Mouse (Mus musculus) layer of hippocampus, adult 8-10 months (tissue): ENCODE results near the gene Ptbp2. TPM values are rescaled to one million over a fixed set of nuclear protein-coding genes. Genes with fewer than 3 reads are reported as not detected.
A peak's percentile ranks its signal among the peaks of the same experiment; 100 is the strongest.

ENCODE experiments used
- DNase-seq, 2 experiments: peaks; one replicate each; pipeline ENCODE4 v3.0.0; 2022; ENCODE audit warnings: low spot score in 2 of 2
- total RNA-seq, 4 experiments: library from RNA; stranded (reverse); gene quantifications; 2 replicates each; pipeline ENCODE4 v1.2.4; 2022

Ptbp2 gene
- 100 to 1,000 TPM; 111 to 143 (median 116) TPM for total RNA-seq

- DNase-seq: no peak
Observed at GRCm38 (mm10) chr3:119784366-119784765, at the start of gene Ptbp2. Gene Ptbp2 (minus strand): TSS chr3:119784466.

GRCm38 (mm10) chr3:119814678-119815077, 30.4 kb upstream of the Ptbp2 start:
- DNase-seq: no peak

GRCm38 (mm10) chr3:119806123-119806522, 21.9 kb upstream of the Ptbp2 start:
- no peak for DNase-seq

- no peak for DNase-seq
Observed at GRCm38 (mm10) chr3:119794677-119795365, 10.6 kb upstream of the Ptbp2 start.

GRCm38 (mm10) chr3:119782946-119783701, 1.1 kb downstream of the Ptbp2 start:
- DNase-seq: peak; percentile 72 to 86

- peak; percentile 28 to 36 for DNase-seq
Observed at GRCm38 (mm10) chr3:119782022-119782945, 2.0 kb downstream of the Ptbp2 start.

GRCm38 (mm10) chr3:119780876-119781275, 3.4 kb downstream of the Ptbp2 start:
- no peak for DNase-seq

- DNase-seq: no peak
Observed at GRCm38 (mm10) chr3:119779261-119779660, 5.0 kb downstream of the Ptbp2 start.

- no peak for DNase-seq
Observed at GRCm38 (mm10) chr3:119778431-119778830, 5.8 kb downstream of the Ptbp2 start.

- no peak for DNase-seq
Observed at GRCm38 (mm10) chr3:119776129-119776528, 8.1 kb downstream of the Ptbp2 start.

GRCm38 (mm10) chr3:119772789-119773188, 11.5 kb downstream of the Ptbp2 start:
- no peak for DNase-seq

GRCm38 (mm10) chr3:119763772-119764171, 20.5 kb downstream of the Ptbp2 start:
- no peak for DNase-seq

GRCm38 (mm10) chr3:119761732-119762131, 22.5 kb downstream of the Ptbp2 start:
- no peak for DNase-seq

- no peak for DNase-seq
Observed at GRCm38 (mm10) chr3:119753791-119754190, 30.5 kb downstream of the Ptbp2 start.

GRCm38 (mm10) chr3:119749551-119750249, 34.6 kb downstream of the Ptbp2 start:
- no peak for DNase-seq

GRCm38 (mm10) chr3:119749140-119749539, 35.1 kb downstream of the Ptbp2 start:
- DNase-seq: no peak

- no peak for DNase-seq
Observed at GRCm38 (mm10) chr3:119746656-119747055, 37.6 kb downstream of the Ptbp2 start.

GRCm38 (mm10) chr3:119745801-119746200, 38.5 kb downstream of the Ptbp2 start:
- DNase-seq: no peak

- DNase-seq: no peak
Observed at GRCm38 (mm10) chr3:119729863-119730262, 54.4 kb downstream of the Ptbp2 start.

- DNase-seq: no peak
Observed at GRCm38 (mm10) chr3:119712066-119712465, 72.2 kb downstream of the Ptbp2 start.

GRCm38 (mm10) chr3:119711503-119711902, 72.8 kb downstream of the Ptbp2 start:
- no peak for DNase-seq
